Mouse (Mus musculus): ENCODE measurements around the gene Zfyve28. TPM values are rescaled to one million over a fixed set of nuclear protein-coding genes. Genes with fewer than 3 reads are reported as not detected.

The Zfyve28 gene
- total RNA-seq, 2 experiments from 2014 or later, result 0.68 to 0.83 TPM

GRCm38 (mm10) chr5:34287001-34287837 lies 1.0 kb downstream of the Zfyve28 start:
- intact Hi-C loops (cut with DNase I), result no loop called here
- DNase-seq, result no peak

- DNase-seq, result no peak
- intact Hi-C loops (cut with DNase I), result no loop called here
Measured at GRCm38 (mm10) chr5:34286516-34286915, 1.7 kb downstream of the Zfyve28 start.

- intact Hi-C loops (cut with DNase I), result no loop called here
- DNase-seq, result no peak
Measured at GRCm38 (mm10) chr5:34285285-34285684, 3.0 kb downstream of the Zfyve28 start.

GRCm38 (mm10) chr5:34284156-34284750 lies 4.0 kb downstream of the Zfyve28 start:
- intact Hi-C loops (cut with DNase I), result no loop called here
- DNase-seq, result no peak

- intact Hi-C loops (cut with DNase I), result no loop called here
- DNase-seq, result no peak
Measured at GRCm38 (mm10) chr5:34283355-34283754, 4.9 kb downstream of the Zfyve28 start.

GRCm38 (mm10) chr5:34280976-34281375 lies 7.3 kb downstream of the Zfyve28 start:
- no peak for DNase-seq
- intact Hi-C loops (cut with DNase I), result no loop called here

- DNase-seq, result no peak
- intact Hi-C loops (cut with DNase I), result no loop called here
Measured at GRCm38 (mm10) chr5:34279214-34279613, 9.0 kb downstream of the Zfyve28 start.

GRCm38 (mm10) chr5:34278058-34278457 lies 10.2 kb downstream of the Zfyve28 start:
- intact Hi-C loops (cut with DNase I), result no loop called here
- DNase-seq, result no peak

- no peak for DNase-seq
- intact Hi-C loops (cut with DNase I), result no loop called here
Measured at GRCm38 (mm10) chr5:34276746-34277145, 11.5 kb downstream of the Zfyve28 start.

GRCm38 (mm10) chr5:34276191-34276590 lies 12.1 kb downstream of the Zfyve28 start:
- intact Hi-C loops (cut with DNase I), result no loop called here
- DNase-seq, result peak in 1 of 2 experiments; percentile 34

- DNase-seq, result no peak
- intact Hi-C loops (cut with DNase I), result no loop called here
Measured at GRCm38 (mm10) chr5:34274676-34275293, 13.5 kb downstream of the Zfyve28 start.

GRCm38 (mm10) chr5:34274268-34274667 lies 14.0 kb downstream of the Zfyve28 start:
- intact Hi-C loops (cut with DNase I), result no loop called here
- no peak for DNase-seq

- intact Hi-C loops (cut with DNase I), result no loop called here
- DNase-seq, result no peak
Measured at GRCm38 (mm10) chr5:34273251-34273681, 15.0 kb downstream of the Zfyve28 start.

- peak in 1 of 2 experiments; percentile 50 for DNase-seq
- intact Hi-C loops (cut with DNase I), result no loop called here
Measured at GRCm38 (mm10) chr5:34271743-34272142, 16.5 kb downstream of the Zfyve28 start.

- DNase-seq, result no peak
- intact Hi-C loops (cut with DNase I), result no loop called here
Measured at GRCm38 (mm10) chr5:34269921-34270465, 18.3 kb downstream of the Zfyve28 start.

- DNase-seq, result no peak
Measured at GRCm38 (mm10) chr5:34269197-34269920, 18.9 kb downstream of the Zfyve28 start.

GRCm38 (mm10) chr5:34266065-34266464 lies 22.2 kb downstream of the Zfyve28 start:
- intact Hi-C loops (cut with DNase I), result no loop called here
- no peak for DNase-seq

More at GRCm38 (mm10) chr5:34269197-34269920, 18.9 kb downstream of the Zfyve28 start:
- intact Hi-C loops (cut with DNase I), result no loop called here

GRCm38 (mm10) chr5:34259172-34259816 lies 29.0 kb downstream of the Zfyve28 start:
- DNase-seq, result no peak

GRCm38 (mm10) chr5:34255189-34255588 lies 33.1 kb downstream of the Zfyve28 start:
- intact Hi-C loops (cut with DNase I), result loop anchor here (1.0 to 5.0 kb wide), 3 partner anchors 45 to 158 kb away; no protein-coding TSS in a partner anchor
- no peak for DNase-seq

More at GRCm38 (mm10) chr5:34259172-34259816, 29.0 kb downstream of the Zfyve28 start:
- intact Hi-C loops (cut with DNase I), result loop anchor here (5.0 kb wide), 2 partner anchors 117 to 162 kb away; no protein-coding TSS in a partner anchor

GRCm38 (mm10) chr5:34254309-34254708 lies 33.9 kb downstream of the Zfyve28 start:
- intact Hi-C loops (cut with DNase I), result no loop called here
- no peak for DNase-seq
